Mouse (Mus musculus) right cerebral cortex, postnatal 36 days (tissue): ENCODE results near the gene Erich3.

ENCODE experiments used
- DNase-seq, 2 experiments: peaks; one replicate each; pipeline ENCODE4 v3.0.0; 2022; ENCODE audit warnings: low spot score in 2 of 2, mixed read lengths in 1 of 2

Erich3 gene

DNA sequence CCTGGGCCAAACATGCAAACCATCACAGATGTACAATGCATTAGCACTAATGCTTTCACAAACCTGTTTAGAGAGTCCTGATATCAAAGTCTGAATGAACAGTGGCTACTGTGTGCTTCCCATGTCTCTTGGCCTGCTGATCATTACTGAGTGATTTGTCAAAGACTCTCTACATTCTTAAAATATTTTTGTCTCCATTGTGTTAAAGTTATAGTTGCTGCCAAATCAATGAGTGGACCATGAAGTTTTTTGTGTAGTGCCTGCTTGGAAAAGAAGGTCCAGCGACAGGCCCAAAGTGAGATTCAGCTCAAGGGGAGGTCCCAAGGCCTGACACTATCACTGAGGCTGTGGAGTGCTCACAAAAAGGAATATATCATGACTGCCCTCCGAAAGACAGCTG is 108.0 kb downstream of the Erich3 start:
- DNase-seq: no peak

- DNase-seq: no peak
These were observed 115.4 kb downstream of the Erich3 start for GRCm38 (mm10) chr3:154778836-154779595.

DNA sequence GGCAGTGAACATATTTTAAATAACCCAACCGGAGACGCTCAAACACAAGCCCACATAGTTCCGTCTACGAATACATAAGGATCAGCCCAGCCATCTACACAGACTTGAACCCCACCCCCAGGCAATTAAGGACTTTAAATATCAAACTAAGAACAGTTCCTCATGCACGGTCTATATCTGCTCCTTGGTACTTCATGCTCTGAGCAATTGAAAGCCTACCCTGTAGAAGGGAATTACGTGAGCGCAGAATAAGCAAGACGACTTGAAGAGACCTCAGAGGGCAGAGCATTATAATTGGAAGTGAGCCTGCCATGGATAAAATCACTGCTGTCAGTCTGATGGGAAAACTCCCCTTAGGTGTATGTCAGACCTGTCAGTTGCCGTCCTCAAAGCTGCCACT is 122.7 kb downstream of the Erich3 start:
- DNase-seq: no peak

DNA sequence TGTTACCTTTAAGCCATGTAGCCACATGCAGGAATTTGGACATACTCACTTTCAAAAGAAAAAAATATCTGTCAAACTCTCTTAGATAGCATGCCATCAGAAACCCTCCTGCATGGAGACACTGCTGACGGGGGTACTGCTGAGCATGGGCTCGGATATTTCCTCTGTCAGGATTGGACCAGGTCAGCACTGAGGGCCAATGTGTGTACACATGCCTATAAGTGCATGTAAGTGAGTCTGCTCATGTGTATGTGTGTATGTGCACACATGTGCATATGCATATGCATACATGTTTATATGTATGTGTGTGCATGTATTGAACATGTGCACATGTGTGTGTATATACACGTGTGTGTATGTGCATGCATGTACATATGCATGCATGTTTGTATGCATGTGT is 124.0 kb downstream of the Erich3 start:
- DNase-seq: no peak

- DNase-seq: no peak
These were observed 129.9 kb downstream of the Erich3 start for GRCm38 (mm10) chr3:154793571-154793970.

DNA sequence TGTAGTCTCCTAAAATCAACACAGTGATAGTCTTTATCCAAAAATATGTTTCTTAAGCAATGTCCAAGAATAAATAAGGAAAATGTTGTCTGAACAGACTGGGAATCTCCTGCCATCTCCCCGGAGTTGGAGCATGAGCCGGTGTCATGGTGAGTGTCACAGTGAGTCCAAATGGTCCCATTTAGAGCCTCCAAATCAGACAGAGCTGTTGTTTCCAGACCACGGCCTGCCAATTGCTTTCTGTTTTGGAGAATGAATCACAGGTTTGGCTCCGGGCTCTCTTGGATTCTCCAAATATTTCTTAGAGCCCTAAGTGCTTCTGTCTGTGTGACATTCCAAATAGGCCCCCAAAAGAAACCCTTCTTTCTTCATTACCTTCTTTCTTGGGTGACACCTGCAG is 135.1 kb downstream of the Erich3 start:
- DNase-seq: no peak

DNA sequence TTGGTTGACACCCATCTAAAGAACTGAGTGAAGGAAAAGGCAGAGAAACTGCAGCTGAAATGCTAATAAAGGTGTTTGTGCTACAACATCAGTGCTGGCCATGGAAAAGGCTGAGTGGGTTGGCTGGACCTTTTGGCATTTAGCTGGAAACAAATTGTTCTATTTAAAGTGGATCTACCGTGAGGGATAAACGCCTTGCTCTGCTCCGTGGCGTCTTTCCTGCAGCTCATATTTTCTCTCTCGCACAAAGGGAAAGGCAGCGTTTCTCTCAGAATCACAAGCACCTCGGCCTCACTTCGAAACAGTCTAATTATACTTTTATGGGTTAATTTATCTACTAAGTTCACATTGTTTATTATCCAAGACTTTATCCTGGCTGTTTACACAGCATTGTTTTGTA is 136.8 kb downstream of the Erich3 start:
- no peak for DNase-seq

GRCm38 (mm10) chr3:154800888-154801429 is 137.3 kb downstream of the Erich3 start:
- DNase-seq: no peak

- DNase-seq: peak; percentile 56
These were observed 143.0 kb downstream of the Erich3 start for GRCm38 (mm10) chr3:154806626-154807025.

- no peak for DNase-seq
These were observed 146.7 kb downstream of the Erich3 start for GRCm38 (mm10) chr3:154810273-154810870.

- DNase-seq: no peak
These were observed 147.6 kb downstream of the Erich3 start for GRCm38 (mm10) chr3:154811281-154811680.

DNA sequence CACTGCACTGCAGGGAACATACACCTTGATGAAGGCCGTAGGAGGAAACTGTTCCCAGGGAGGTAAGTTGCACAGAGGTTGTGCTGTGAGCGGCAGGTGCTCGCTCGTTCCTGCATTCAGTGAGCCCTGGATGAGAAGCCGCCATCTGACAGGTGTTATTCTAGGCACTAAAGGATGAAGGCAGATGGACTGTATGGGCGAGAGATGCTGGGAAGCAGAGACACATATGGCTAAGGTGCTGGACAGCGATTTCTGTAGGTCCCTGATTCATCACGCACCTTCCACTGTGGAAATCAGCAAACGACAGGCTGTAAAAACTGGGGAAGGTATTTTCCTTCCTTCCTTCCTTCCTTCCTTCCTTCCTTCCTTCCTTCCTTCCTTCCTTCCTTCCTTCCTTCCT is 148.2 kb downstream of the Erich3 start:
- DNase-seq: peak in 1 of 2 experiments; percentile 34

- DNase-seq: no peak
These were observed 149.2 kb downstream of the Erich3 start for GRCm38 (mm10) chr3:154812893-154813292.

DNA sequence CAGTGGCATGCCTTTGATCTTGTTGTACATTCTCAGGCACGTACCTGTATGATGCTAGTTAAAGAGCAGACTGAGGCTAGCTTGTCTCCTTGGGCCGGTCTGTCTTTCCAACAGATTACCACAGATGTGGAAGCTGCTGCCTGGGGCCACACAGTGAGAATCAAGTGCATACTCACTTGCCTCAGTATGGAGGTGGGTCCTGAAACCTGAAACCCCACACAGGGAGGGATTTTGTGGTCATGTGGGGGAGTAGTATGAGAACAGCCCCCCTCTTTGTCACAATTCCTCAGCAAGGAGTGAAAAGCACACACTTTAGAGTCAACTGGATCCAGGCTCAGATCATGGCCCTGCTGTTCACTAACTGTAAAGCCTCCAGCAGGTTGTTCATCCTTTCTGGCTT is 151.9 kb downstream of the Erich3 start:
- no peak for DNase-seq

GRCm38 (mm10) chr3:154816231-154816630 is 152.6 kb downstream of the Erich3 start:
- DNase-seq: no peak

DNA sequence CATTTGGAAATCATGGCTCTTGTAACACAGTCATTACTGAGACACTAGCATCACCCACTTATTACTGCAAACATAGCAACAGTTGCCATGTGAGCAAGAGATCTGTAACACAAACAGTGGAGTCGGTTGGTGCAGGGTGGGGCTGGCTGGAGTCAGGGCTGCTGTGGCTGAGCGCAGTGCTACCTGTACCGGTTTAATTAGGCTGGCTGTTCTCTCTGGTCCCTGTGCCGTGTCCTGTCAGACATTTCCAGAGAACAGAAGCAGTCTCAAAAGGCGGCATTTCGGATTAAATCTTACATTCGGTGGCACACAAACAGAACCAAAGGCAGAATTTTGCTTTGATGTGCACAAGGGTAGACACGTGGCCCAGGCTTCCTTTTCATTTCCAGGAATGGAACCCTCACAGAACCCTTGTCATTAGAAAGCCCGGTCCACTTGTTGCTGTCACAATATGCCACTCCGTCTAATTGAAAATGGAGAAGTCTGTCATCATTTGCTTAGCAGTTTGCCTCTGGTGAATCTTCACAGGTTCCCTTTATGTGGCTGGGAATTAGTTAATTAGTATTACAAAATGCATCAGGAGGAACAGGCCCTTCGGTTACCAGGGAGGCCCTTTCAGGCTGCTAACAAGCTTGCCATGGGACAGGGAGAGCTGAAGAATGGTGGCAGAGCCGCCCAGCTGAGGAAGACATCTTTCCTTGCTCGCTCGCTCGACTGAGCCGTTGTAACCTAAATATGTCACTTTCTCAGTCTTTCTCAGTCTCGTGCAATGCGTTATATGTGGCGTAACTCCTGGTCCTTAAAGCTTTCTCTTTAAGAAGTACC is 153.4 kb downstream of the Erich3 start:
- DNase-seq: peak; percentile 45 to 63
